Mouse (Mus musculus): ENCODE results near the gene Cul7. TPM values are rescaled to one million over a fixed set of nuclear protein-coding genes. Genes with fewer than 3 reads are reported as not detected.

Cul7 gene
- total RNA-seq, 2 experiments from 2014 or later = 25.9 to 30.0 TPM

DNA sequence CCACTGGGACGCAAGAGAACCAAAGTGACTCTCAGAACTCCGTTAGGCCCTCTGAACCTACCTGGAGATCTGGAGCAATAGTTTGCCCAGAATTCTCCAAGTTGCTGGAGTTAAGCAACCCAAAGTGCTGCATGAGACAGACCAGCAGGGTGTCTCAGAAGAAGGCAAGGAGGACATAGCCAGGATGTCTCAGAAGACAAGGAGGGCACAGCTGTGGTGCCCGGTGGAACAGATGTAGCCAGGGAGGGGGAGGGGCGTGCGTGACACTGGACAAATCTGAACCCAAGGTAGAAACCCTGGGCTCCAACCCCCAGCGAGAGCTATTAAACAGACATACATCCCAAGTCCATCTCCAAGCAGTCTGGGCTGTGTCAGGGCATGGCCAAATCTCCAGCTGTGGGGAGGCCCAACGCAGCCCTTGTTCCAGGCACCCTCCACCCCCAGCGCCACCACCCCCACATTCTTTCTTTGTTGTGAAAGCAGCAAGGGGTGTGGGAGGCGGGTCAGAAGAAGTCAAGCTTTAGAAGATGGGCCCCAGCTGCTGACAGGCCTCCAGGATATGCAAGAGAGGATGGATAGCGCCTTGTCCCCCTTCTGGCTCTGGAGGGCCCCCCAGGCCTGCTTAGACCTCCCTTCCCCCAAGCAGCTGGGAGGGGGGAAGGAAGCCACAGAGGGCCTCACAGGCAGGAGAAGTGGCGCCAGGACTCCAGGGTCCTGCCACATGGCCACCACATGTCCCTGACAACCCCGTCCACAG is 20.3 kb upstream of the Cul7 start:
- Histone ChIP-seq H3K27ac (peak overlapping the region; percentile 59; the same call in 1 of the 2 replicates), H3K4me3 (peak overlapping the region; percentile 63)
- TF ChIP-seq CTCF (IDR thresholded peaks at IDR 0.05) = no peak; the same call in 1 of the 2 replicates
- no peak for DNase-seq (ENCODE audit: extremely low spot score in 1 of 2, low spot score in 2 of 2)
- intact Hi-C loops (cut with DNase I) = no loop called here

DNA sequence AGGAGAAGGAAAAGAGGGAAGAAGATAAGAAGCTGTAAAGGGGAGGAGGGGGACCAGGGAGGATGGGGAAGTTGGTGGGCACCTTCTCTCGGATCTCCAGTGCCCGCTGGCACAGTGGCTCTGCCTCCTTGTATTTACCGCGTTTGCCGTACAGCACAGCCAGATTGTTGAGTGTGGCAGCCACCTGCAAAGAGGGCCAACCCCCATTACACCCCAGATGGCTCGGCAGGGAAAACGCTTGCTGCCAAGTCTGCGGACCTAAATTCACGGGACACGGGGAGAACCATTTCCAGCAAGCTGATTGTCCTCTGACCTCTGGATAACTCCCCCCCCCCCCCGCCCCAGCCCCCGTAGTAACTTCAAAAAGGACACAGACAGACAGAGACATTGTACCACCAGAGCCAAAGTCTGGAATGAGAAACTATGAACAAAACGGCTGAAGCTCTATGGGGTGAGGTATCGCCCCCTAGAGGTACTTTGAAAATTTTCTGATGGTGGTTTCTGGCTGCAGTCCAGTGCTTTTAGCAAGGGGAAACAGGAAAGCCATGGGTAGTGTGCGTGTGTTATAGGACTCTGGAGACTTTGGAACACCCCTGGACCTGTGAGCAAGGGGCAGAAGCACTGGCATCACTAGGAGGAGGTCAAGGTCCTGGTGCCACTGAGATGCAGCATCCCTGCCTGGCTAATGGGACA is 13.2 kb upstream of the Cul7 start:
- TF ChIP-seq CTCF (IDR thresholded peaks at IDR 0.05) = peak; percentile 74
- Histone ChIP-seq H3K4me3 (no peak overlapping the region), H3K27ac (no peak overlapping the region)
- DNase-seq (ENCODE audit: extremely low spot score in 1 of 2, low spot score in 2 of 2) = peak; percentile 54 to 55
- intact Hi-C loops (cut with DNase I) = loop anchor here (2.0 kb wide), 1 partner anchor 112 kb away; no protein-coding TSS in a partner anchor

DNA sequence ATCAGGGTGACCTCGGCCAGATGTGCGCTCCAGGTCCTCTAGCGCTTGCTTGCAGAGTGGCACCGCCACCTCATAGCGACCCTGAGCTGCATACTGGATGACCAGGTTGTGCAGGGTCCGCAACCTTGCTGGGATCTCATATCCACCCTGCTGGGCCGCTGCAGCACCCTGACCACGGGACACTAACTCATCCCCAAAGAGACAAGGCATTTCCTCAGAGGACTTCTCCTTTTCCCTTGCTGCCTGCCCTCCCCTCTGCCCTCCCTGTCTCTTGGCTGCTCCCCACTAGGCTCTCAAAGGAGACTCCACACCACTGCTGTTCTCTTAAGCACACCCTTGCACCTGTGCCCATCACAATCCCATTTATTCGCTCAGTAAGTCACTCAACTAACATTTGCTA is 10.2 kb upstream of the Cul7 start:
- no peak for DNase-seq (ENCODE audit: extremely low spot score in 1 of 2, low spot score in 2 of 2)
- intact Hi-C loops (cut with DNase I) = loop anchor here (10.0 kb wide), 1 partner anchor 85 kb away; the partner anchor contains the start of gene Srf
- Histone ChIP-seq H3K27ac (no peak overlapping the region), H3K4me3 (no peak overlapping the region)
- no peak for TF ChIP-seq CTCF (IDR thresholded peaks at IDR 0.05)

DNA sequence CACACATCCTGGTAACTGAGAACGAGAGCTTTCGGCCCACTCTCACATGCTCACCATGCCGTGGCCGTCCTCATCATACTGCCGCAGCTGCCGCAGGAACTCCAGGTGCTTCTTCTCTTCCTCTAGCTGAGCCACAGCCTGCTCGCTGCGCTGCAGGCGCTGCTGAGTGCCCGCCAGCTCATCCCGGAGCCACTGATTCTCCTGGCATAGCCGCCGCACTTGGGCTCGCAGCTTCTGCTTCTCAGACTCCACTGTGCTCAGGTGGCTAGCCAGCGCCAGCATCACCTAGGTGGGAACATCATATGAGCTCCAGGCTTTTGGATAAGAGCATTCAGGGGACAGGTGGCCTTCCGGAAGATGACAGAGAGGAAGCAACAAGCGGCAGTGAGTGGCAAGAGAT is 8.1 kb upstream of the Cul7 start:
- intact Hi-C loops (cut with DNase I) = loop anchor here (10.0 kb wide), 1 partner anchor 87 kb away; the partner anchor contains the start of gene Srf
- Histone ChIP-seq H3K27ac (no peak overlapping the region), H3K4me3 (no peak overlapping the region)
- TF ChIP-seq CTCF (IDR thresholded peaks at IDR 0.05) = no peak
- no peak for DNase-seq (ENCODE audit: extremely low spot score in 1 of 2, low spot score in 2 of 2)

DNA sequence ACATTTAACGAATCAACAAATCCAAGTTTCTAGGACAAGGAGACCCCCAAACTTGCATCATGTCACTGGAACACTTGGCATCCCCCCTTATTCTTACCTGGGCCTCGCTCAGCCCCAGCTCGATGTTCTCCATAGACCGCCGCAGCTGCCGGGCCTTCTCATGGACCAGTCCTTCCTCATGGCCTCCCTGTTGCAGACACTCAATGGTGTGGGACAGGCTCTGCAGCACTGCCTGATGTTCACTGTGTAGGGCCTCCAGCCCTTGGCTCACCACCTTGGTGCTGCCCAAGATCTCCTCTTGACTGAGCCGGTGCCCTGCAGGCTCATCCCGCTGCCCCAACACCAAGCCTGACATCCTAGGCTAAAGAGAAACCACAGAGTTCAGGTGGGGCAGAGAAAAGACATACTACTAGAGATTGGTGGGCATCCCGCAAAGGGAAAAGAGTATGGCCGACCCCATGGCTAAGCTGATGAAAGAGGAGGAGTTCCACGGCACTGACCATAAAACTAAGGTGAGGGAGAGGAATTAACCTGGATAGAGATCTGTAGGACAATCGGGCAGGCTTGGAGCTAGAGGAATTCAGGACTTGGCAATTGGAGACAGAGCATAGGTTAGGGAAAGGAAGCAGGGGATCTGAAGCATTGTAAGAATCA is 5.9 kb upstream of the Cul7 start:
- no peak overlapping the region for H3K4me3 ChIP-seq
- no peak for DNase-seq (ENCODE audit: extremely low spot score in 1 of 2, low spot score in 2 of 2)
- intact Hi-C loops (cut with DNase I) = loop anchor here (2.0 to 10.0 kb wide), 2 partner anchors 69 to 89 kb away; partner anchors contain the start of gene Srf
- TF ChIP-seq CTCF (IDR thresholded peaks at IDR 0.05) = no peak
- no peak overlapping the region for H3K27ac ChIP-seq

DNA sequence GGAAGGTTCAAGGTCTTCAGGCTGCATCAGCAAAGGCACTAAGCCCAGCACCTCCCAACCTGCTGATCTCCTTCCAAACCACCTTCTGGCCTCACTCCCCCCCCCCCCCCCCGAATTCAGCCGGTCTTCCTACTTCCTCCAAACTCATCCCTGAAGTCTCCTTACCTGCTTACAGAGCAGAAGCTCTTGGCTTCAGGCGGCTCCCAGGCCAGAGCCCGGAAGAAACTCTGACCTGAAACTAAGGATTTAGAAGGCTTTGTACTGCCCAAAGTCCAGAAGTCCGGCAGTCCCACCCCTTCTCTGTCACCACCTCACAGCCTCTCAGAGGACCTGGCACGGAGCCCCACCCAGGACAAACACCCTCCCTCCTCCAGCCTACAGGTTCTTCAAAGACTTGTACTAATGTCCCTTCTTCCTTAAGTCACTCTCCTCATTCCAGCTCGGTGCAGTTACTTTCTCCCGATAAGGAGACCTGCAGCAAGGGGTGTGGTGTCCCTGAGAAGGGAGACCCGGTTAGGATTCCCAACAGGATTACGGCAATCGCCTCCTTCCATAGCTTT is 5.1 kb upstream of the Cul7 start:
- Histone ChIP-seq H3K4me3 (peak overlapping the region; percentile 100), H3K27ac (peak overlapping the region; percentile 80)
- TF ChIP-seq CTCF (IDR thresholded peaks at IDR 0.05) = no peak
- intact Hi-C loops (cut with DNase I) = loop anchor here (2.0 to 10.0 kb wide), 2 partner anchors 68 to 90 kb away; partner anchors contain the start of gene Srf
- no peak for DNase-seq (ENCODE audit: extremely low spot score in 1 of 2, low spot score in 2 of 2)

DNA sequence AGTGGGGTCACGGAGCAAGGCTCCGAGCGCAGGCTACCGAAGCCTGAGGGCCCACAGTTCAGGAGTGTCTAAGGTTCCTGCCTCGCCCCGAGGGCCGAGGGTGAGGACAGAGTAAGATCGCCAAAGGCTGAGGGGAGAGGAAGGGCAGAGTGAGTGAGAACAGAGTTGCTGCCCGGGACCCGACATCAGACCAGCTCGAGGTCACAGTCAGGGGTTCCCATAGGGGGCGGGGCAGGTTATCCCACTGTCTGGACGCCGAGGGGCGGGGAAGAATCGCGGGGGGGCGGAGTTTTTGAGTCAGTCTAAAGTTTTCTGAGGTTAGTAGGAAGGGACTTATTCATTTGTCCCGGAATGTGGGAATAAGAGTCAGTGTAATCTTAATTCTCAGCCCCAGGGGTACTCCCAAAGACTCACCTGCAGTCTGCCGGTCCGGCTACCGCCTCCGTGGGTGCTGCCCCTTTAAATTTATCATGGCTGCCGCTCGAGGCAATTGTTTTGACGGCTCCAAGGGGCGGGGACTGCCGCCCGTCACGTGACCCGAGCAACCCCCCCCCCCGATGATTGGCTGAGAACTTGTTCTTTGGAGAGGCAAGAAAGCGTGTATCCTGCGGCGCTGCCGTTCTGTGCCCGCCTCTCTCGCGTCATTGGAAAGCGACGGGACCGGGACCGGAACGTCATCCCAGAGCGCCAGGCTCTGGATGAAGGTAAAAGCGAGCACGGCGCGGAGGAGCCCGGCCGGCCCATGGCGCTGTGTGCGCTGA is 4.4 kb upstream of the Cul7 start, which contains the start of the genes Klc4 and Mrpl2:
Gene Klc4, minus strand, starts transcription at position 462 of the 761 bp plus-strand sequence.
Gene Mrpl2, plus strand, starts transcription at position 669 of the 761 bp plus-strand sequence.
- DNase-seq (ENCODE audit: extremely low spot score in 1 of 2, low spot score in 2 of 2) = peak; percentile 98 to 100
- Histone ChIP-seq H3K4me3 (peak within 1 kb of the TSS; percentile 100), H3K27ac (peak within 1 kb of the TSS; percentile 95)
- no peak; the same call in 1 of the 2 replicates for TF ChIP-seq CTCF (IDR thresholded peaks at IDR 0.05)
- intact Hi-C loops (cut with DNase I) = loop anchor here (2.0 to 10.0 kb wide), 2 partner anchors 67 to 91 kb away; partner anchors contain the start of gene Srf

DNA sequence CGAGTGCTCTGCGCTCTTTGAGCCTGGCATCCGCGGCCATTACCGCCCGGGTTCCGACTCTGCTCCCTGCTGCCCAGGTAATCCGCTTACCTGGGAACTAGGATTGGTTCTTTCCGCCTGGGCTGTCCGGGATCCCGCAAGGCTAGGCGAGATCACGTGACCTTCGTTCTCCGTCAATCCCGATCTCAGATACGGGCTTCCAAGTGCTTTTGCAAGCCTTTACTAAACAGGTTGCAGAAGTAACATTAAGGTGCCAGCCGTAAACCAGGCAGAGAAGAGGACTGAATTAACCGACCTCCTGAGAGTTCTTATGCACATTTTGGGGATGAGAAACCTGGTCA is 3.8 kb upstream of the Cul7 start:
- Histone ChIP-seq H3K27ac (peak overlapping the region; percentile 95), H3K4me3 (peak overlapping the region; percentile 100)
- no peak for TF ChIP-seq CTCF (IDR thresholded peaks at IDR 0.05)
- intact Hi-C loops (cut with DNase I) = loop anchor here (10.0 kb wide), 1 partner anchor 91 kb away; the partner anchor contains the start of gene Srf
- DNase-seq (ENCODE audit: extremely low spot score in 1 of 2, low spot score in 2 of 2) = no peak

DNA sequence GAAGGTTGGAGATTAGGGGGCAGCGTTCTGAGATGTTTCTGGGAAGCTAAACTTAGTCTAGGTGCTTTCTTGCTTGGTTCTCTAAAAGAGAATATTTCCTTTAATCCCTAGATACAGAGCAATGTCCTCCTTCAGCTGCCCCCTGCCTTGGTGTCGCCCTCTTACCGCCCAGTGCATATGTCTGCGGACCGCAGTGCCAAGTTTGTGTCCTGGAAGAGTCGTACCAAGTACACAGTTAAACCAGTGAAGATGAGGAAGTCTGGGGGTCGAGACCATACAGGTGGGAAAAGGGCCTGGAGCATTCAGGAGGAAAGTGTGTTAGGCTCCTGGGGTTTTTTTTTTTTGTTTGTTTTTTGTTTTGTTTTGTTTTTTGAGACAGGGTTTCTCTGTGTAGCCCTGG is 2.9 kb upstream of the Cul7 start:
- intact Hi-C loops (cut with DNase I) = loop anchor here (10.0 kb wide), 1 partner anchor 92 kb away; the partner anchor contains the start of gene Srf
- no peak overlapping the region for H3K4me3 ChIP-seq

DNA sequence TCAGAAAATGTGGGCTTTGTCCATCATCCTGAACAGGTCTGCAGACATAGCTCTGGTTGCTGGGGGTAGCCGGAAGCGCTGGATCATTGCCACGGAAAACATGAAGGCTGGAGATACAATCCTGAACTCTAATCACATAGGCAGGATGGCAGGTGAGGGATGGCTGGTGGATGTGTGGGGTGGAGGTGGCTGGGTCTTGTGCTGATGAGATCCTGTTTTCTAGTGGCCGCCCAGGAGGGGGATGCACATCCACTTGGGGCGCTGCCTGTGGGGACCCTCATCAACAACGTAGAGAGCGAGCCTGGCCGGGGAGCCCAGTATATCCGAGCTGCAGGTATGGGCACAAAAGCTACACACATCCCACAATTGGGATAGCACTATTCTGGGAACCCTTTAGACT is 1.7 kb upstream of the Cul7 start:
- intact Hi-C loops (cut with DNase I) = loop anchor here (10.0 kb wide), 1 partner anchor 94 kb away; the partner anchor contains the start of gene Srf
- TF ChIP-seq CTCF (IDR thresholded peaks at IDR 0.05) = no peak
- H3K27ac ChIP-seq = no peak overlapping the region

More for the DNA sequence above, 2.9 kb upstream of the Cul7 start:
- no peak for DNase-seq (ENCODE audit: extremely low spot score in 1 of 2, low spot score in 2 of 2)
- TF ChIP-seq CTCF (IDR thresholded peaks at IDR 0.05) = no peak
- H3K27ac ChIP-seq = no peak overlapping the region

More for the DNA sequence above, 1.7 kb upstream of the Cul7 start:
- no peak overlapping the region for H3K4me3 ChIP-seq
- no peak for DNase-seq (ENCODE audit: extremely low spot score in 1 of 2, low spot score in 2 of 2)

Measured in left cerebral cortex, adult 2 months (tissue).